Mouse (Mus musculus): ENCODE data around the gene Mrpl1.

Gene Mrpl1

DNA sequence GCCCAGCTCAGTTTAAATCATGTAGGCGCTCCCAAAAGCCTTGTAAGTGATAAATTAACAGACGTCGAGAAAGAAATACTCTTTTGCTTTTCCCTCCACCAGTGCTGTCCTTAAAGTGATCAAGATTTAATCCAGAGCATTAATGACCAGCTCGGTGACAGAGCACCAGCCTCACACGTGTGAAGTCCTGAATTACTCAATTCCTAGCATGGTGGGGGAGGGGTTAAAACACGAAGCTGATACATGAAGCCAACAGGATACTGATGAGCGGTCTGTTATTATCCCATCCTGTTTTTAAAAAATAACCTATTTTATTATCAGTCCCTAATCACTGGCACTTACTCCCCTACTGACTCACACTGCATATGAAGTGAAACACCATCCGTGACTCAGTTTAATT is 102.4 kb downstream of the Mrpl1 start:
- DNase-seq, result no peak

Data from kidney, postnatal 4 days (tissue).